Mouse (Mus musculus) midbrain, embryonic 14.5 days (tissue): ENCODE measurements around the gene Nup93. TPM values are rescaled to one million over a fixed set of nuclear protein-coding genes. Genes with fewer than 3 reads are reported as not detected.

ENCODE experiments used
- ATAC-seq: fragments of 200-750 bp; cut with Nextera tagmentation; 2 replicates; pipeline ENCODE4 v1.8.0; 2017; ENCODE audit warnings: moderate number of reproducible peaks, moderate library complexity; ENCODE audit not compliant: low FRiP score, low TSS enrichment
- DNase-seq: peaks from one replicate; pipeline ENCODE4 v3.0.0-alpha.2; 2015
- H3K27ac ChIP-seq: fragments of 300-500 bp; sonication (generic); replicated peaks from 2 replicates; pipeline ENCODE4 v1.5.1; 2014; ENCODE audit warnings: mild to moderate bottlenecking, low read depth, low read length, moderate library complexity
- H3K27me3 ChIP-seq: fragments of 300-500 bp; sonication (generic); 2 replicates; pipeline ENCODE4 v1.6.1; 2014; ENCODE audit warnings: low read length, control low read depth, mixed read lengths; ENCODE audit not compliant: control insufficient read depth, insufficient read depth
- H3K36me3 ChIP-seq: fragments of 300-500 bp; sonication (generic); 2 replicates; pipeline ENCODE4 v1.6.1; 2014; ENCODE audit warnings: low read length, control low read depth; ENCODE audit not compliant: control insufficient read depth, insufficient read depth
- H3K4me1 ChIP-seq: fragments of 300-500 bp; sonication (generic); 2 replicates; pipeline ENCODE4 v1.6.1; 2014; ENCODE audit warnings: mild to moderate bottlenecking, antibody characterized with exemption, low read length, control low read depth; ENCODE audit not compliant: control insufficient read depth, insufficient read depth
- H3K4me2 ChIP-seq: fragments of 300-500 bp; sonication (generic); 2 replicates; pipeline ENCODE4 v1.6.1; 2014; ENCODE audit warnings: mild to moderate bottlenecking, low read length, moderate library complexity
- H3K4me3 ChIP-seq: fragments of 300-500 bp; sonication (generic); replicated peaks from 2 replicates; pipeline ENCODE4 v1.5.1; 2014; ENCODE audit warnings: low read depth, low read length
- H3K9ac ChIP-seq: fragments of 300-500 bp; sonication (generic); replicated peaks from 2 replicates; pipeline ENCODE4 v1.6.1; 2014; ENCODE audit warnings: mild to moderate bottlenecking, low read length, moderate library complexity
- H3K9me3 ChIP-seq: fragments of 300-500 bp; sonication (generic); 2 replicates; pipeline ENCODE4 v1.6.1; 2016; ENCODE audit warnings: low read length, control low read depth, mixed read lengths; ENCODE audit not compliant: control insufficient read depth
- WGBS: fragments of 180-500 bp; shearing (Covaris S2); extraction: QIAGEN DNeasy Blood & Tissue Kit; methylation state at CpG from one replicate; pipeline ENCODE4 v1.1.7; 2014; 5-methylcytosine and 5-hydroxymethylcytosine counted together
- polyA plus RNA-seq: library from polyadenylated mRNA; unstranded; fragments of >200 nt; fragmentation: Nextera tagmentation; extraction: Ambion mirVana; gene quantifications from 2 replicates; pipeline ENCODE4 v1.2.1, GENCODE M21; 2014

Gene Nup93
- polyA plus RNA-seq, 1 experiment from 2014 or later, result 75.4 TPM

DNA sequence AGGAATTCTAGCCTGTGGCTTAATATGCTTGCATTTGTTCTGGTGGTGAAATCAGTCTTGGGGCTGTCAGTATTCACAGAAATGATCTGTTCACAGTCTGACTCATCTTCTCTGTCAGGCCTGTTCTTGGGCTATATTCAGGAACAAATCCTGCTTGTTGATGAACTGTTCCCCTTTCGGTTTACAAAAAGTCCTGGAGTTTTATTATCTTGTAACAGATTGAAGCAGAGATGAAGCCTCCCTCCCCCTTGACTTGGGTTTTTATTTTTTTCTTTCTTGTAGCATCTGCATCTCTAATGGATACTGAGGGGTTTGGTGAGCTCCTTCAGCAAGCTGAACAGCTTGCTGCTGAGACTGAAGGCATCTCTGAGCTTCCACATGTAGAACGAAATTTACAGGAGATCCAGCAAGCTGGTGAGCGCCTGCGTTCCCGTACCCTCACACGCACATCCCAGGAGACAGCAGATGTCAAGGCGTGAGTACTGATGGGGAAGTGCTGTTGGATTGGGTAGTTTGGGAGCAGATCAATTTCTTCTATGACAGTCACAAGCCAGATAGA lies 13.1 kb downstream of the Nup93 start:
- H3K4me2 ChIP-seq, result no peak overlapping the region
- H3K4me3 ChIP-seq, result no peak overlapping the region
- no peaks in the 10 kb centered on the region for H3K9me3 ChIP-seq
- 91% methylated on average over 7 of the region's 7 CpGs for WGBS
- DNase-seq, result no peak
- no peak for ATAC-seq
- H3K27ac ChIP-seq, result no peak overlapping the region
- no peaks in the 10 kb centered on the region for H3K27me3 ChIP-seq
- no peak overlapping the region for H3K9ac ChIP-seq
- H3K4me1 ChIP-seq, result no peaks in the 10 kb centered on the region
- peaks cover 10% of the 10 kb centered on the region for H3K36me3 ChIP-seq

GRCm38 (mm10) chr8:94240240-94240751 lies 25.9 kb downstream of the Nup93 start:
- 96% methylated on average over 4 of the region's 4 CpGs for WGBS
- Histone ChIP-seq H3K27ac (no peak overlapping the region), H3K4me3 (no peak overlapping the region), H3K27me3 (no peaks in the 10 kb centered on the region), H3K9ac (no peak overlapping the region), H3K4me2 (no peak overlapping the region), H3K4me1 (no peaks in the 10 kb centered on the region), H3K36me3 (peaks cover 13% of the 10 kb centered on the region; the same call in 1 of the 2 replicates), H3K9me3 (no peaks in the 10 kb centered on the region)
- ATAC-seq (no peak), DNase-seq (no peak)

- H3K9ac ChIP-seq, result no peak overlapping the region
- H3K4me2 ChIP-seq, result no peak overlapping the region
- H3K27me3 ChIP-seq, result no peaks in the 10 kb centered on the region
- 40% methylated on average over 2 of the region's 2 CpGs for WGBS
- DNase-seq (peak; percentile 36), ATAC-seq (no peak)
- H3K27ac ChIP-seq, result peak overlapping the region; percentile 52
- H3K4me3 ChIP-seq, result no peak overlapping the region
- H3K9me3 ChIP-seq, result no peaks in the 10 kb centered on the region
- no peaks in the 10 kb centered on the region for H3K36me3 ChIP-seq
- H3K4me1 ChIP-seq, result no peaks in the 10 kb centered on the region
Measured at GRCm38 (mm10) chr8:94249836-94250435, 35.6 kb downstream of the Nup93 start.

- no peak overlapping the region for H3K4me2 ChIP-seq
- no peaks in the 10 kb centered on the region for H3K27me3 ChIP-seq
- ATAC-seq (no peak), DNase-seq (no peak)
- H3K4me1 ChIP-seq, result no peaks in the 10 kb centered on the region
- H3K27ac ChIP-seq, result no peak overlapping the region
- WGBS, result 47% methylated on average over 6 of the region's 6 CpGs
- no peak overlapping the region for H3K9ac ChIP-seq
- no peak overlapping the region for H3K4me3 ChIP-seq
- no peaks in the 10 kb centered on the region for H3K36me3 ChIP-seq
- no peaks in the 10 kb centered on the region for H3K9me3 ChIP-seq
Measured at GRCm38 (mm10) chr8:94258881-94259280, 44.5 kb downstream of the Nup93 start.

GRCm38 (mm10) chr8:94262626-94263297 lies 48.4 kb downstream of the Nup93 start:
- Histone ChIP-seq H3K4me2 (no peak overlapping the region), H3K27me3 (no peaks in the 10 kb centered on the region), H3K4me3 (no peak overlapping the region), H3K4me1 (peaks cover 20% of the 10 kb centered on the region; the same call in 1 of the 2 replicates), H3K36me3 (no peaks in the 10 kb centered on the region), H3K27ac (no peak overlapping the region), H3K9ac (no peak overlapping the region), H3K9me3 (no peaks in the 10 kb centered on the region)
- WGBS, result 73% methylated on average over 3 of the region's 3 CpGs
- no peak for DNase-seq
- ATAC-seq, result no peak

DNA sequence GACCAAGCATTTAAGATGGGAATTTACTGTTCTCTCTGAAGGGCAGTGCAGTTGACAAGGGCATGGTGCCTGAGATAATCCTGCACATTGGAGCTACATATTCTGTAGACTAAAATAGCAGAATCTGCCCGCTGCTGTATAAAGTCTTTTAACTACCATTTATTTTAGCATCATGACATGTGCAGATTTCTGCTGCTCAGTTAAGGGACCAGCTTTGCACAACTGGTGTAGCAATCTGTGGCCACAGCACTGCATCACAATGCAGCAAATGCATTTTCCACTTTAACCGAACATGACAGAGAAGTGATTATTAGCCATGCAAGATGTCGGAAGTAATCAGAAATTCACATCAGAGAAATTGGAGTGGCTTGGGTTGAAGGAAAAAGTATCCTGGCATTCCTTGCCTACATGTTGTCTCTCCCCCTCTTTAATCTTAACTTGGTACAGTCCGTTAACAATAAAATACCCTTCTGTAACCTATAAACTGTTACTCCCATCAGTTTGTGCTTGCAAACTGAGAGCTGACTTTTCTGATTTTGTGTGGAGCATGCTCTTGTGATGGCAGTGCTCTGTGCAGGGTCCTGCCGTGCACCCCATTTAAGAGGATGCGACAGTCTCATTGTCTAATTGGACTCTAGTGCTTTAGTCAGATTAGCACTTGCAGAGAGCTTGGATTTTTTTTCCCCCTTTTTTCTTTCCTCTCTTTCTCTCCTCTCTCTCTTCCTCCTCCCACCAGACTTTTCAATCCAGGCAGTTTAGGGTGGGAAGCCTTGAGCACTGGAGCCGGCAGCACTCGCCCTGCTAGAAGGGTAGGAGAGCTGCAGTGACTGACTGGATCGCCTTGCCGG lies 52.2 kb downstream of the Nup93 start:
- H3K36me3 ChIP-seq, result no peaks in the 10 kb centered on the region
- H3K27ac ChIP-seq, result peak overlapping the region; percentile 83
- WGBS, result 18% methylated on average over 10 of the region's 10 CpGs
- H3K4me2 ChIP-seq, result peak overlapping the region; percentile 51
- no peaks in the 10 kb centered on the region for H3K9me3 ChIP-seq
- H3K27me3 ChIP-seq, result no peaks in the 10 kb centered on the region
- peak; percentile 73 for DNase-seq
- peak overlapping the region; percentile 65 for H3K9ac ChIP-seq
- H3K4me1 ChIP-seq, result peaks cover 33% of the 10 kb centered on the region
- peak overlapping the region; percentile 40 for H3K4me3 ChIP-seq
- ATAC-seq, result no peak

GRCm38 (mm10) chr8:94268359-94268890 lies 54.1 kb downstream of the Nup93 start:
- 72% methylated on average over 3 of the region's 3 CpGs for WGBS
- H3K4me2 ChIP-seq, result peak overlapping the region; percentile 45
- DNase-seq (peak; percentile 35), ATAC-seq (no peak)
- no peaks in the 10 kb centered on the region for H3K27me3 ChIP-seq
- H3K36me3 ChIP-seq, result no peaks in the 10 kb centered on the region
- H3K9me3 ChIP-seq, result no peaks in the 10 kb centered on the region
- peak overlapping the region; percentile 3; the same call in 1 of the 2 replicates for H3K27ac ChIP-seq
- H3K4me3 ChIP-seq, result peak overlapping the region; percentile 29
- H3K9ac ChIP-seq, result peak overlapping the region; percentile 25; the same call in 1 of the 2 replicates
- H3K4me1 ChIP-seq, result peaks cover 42% of the 10 kb centered on the region

DNA sequence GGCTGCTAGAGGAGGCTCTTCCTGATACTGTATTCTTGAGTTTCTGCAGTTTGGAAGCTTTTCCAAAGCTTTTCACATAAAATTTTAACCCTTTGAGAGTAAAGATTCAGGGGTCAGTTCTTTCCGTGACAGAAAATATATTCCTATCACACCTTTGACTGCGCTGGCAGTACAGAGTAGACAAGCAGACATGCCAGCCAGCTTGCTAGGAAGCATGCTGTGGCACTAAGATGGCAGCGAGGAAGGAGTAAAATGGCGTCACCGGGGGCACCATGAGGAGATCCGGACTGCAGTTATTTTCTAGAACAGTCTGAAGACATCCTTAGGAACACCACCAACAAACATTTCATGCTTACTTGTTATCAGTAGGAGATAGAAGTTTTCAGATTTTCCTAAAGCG lies 55.9 kb downstream of the Nup93 start:
- ATAC-seq, result no peak
- DNase-seq, result no peak
- WGBS, result 96% methylated on average over 7 of the region's 7 CpGs
- no peaks in the 10 kb centered on the region for H3K36me3 ChIP-seq
- H3K9me3 ChIP-seq, result no peaks in the 10 kb centered on the region
- peaks cover 34% of the 10 kb centered on the region for H3K4me1 ChIP-seq
- H3K27me3 ChIP-seq, result no peaks in the 10 kb centered on the region
- H3K27ac ChIP-seq, result no peak overlapping the region
- no peak overlapping the region for H3K4me3 ChIP-seq
- peak overlapping the region; percentile 36 for H3K4me2 ChIP-seq
- no peak overlapping the region for H3K9ac ChIP-seq
